Mouse (Mus musculus) ES-Bruce4 (cell line): ENCODE measurements around the gene Ptprm. TPM values are rescaled to one million over a fixed set of nuclear protein-coding genes. Genes with fewer than 3 reads are reported as not detected.

ENCODE experiments used
- H3K27ac ChIP-seq: 2 replicates; pipeline ENCODE4 v1.5.1; 2012; ENCODE audit warnings: low read length, inconsistent platforms; ENCODE audit not compliant: insufficient read depth
- H3K27me3 ChIP-seq: 2 replicates; pipeline ENCODE4 v1.6.1; 2012; ENCODE audit warnings: mild to moderate bottlenecking, low read length, inconsistent platforms; ENCODE audit not compliant: control insufficient read depth, poor library complexity, insufficient read depth, severe bottlenecking
- H3K36me3 ChIP-seq: 2 replicates; pipeline ENCODE4 v1.6.1; 2012; ENCODE audit warnings: inconsistent platforms, mild to moderate bottlenecking, low read length, moderate library complexity; ENCODE audit not compliant: control insufficient read depth, poor library complexity, insufficient read depth, severe bottlenecking
- H3K4me1 ChIP-seq: one replicate; pipeline ENCODE4 v1.8.1; 2011; ENCODE audit warnings: low read length; ENCODE audit not compliant: control insufficient read depth, insufficient read depth
- H3K4me3 ChIP-seq: 2 replicates; pipeline ENCODE4 v1.5.1; 2011; ENCODE audit warnings: low read depth, mild to moderate bottlenecking, low read length
- H3K9ac ChIP-seq: 2 replicates; pipeline ENCODE4 v1.6.1; 2012; ENCODE audit warnings: low read depth, mild to moderate bottlenecking, inconsistent platforms; ENCODE audit not compliant: poor library complexity, severe bottlenecking
- H3K9me3 ChIP-seq: replicated peaks from 2 replicates; pipeline ENCODE4 v1.6.1; 2012; ENCODE audit warnings: mild to moderate bottlenecking, low read length, inconsistent platforms; ENCODE audit not compliant: control insufficient read depth, poor library complexity, insufficient read depth, severe bottlenecking
- CTCF ChIP-seq: IDR thresholded peaks from one replicate; pipeline ENCODE4 v1.8.1; 2011; ENCODE audit warnings: low read depth, low read length
- EP300 ChIP-seq: IDR thresholded peaks from 2 replicates; pipeline ENCODE4 v1.6.1; 2011; ENCODE audit warnings: low read depth, low read length; ENCODE audit not compliant: insufficient read depth
- POLR2A ChIP-seq: IDR thresholded peaks from one replicate; pipeline ENCODE4 v1.8.1; 2011; ENCODE audit warnings: low read length; ENCODE audit not compliant: insufficient read depth
- polyA plus RNA-seq: library from polyadenylated mRNA; stranded (reverse); fragments of >200 nt; gene quantifications from 2 replicates; pipeline ENCODE4 v1.2.4, GENCODE M21; 2011; ENCODE audit warnings: low read depth; ENCODE audit not compliant: missing spikeins, insufficient read depth, insufficient read length

The Ptprm gene
- polyA plus RNA-seq, 1 experiment, result 10.8 TPM

DNA sequence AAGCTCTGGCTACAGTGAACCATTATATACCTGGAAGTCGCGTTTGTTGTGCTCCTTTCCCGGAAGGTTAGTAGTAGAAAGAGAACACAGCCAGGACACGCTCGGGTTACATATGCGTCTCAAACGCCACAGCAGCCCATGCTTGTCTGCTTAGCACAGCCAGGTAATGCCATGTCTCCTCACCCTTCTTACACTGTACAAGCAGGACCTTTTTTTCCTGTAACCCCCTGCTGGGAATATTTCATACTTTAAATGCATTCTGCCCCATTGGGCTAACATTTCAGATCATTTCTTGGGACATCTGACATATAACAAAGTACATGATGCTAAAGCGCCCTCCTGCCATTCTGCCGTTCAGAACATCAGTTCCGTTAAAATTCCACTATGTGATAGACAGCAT, 540.9 kb downstream of the Ptprm start:
- no peaks in the 10 kb centered on the region for H3K36me3 ChIP-seq
- no peak for TF ChIP-seq CTCF
- no peak for TF ChIP-seq EP300
- TF ChIP-seq POLR2A, result no peak
- no peak overlapping the region for H3K27ac ChIP-seq
- H3K9ac ChIP-seq, result no peak overlapping the region
- H3K27me3 ChIP-seq, result no peaks in the 10 kb centered on the region
- peaks cover under 1% of the 10 kb centered on the region; the same call in 1 of the 2 replicates for H3K9me3 ChIP-seq
- H3K4me3 ChIP-seq, result no peak overlapping the region
- H3K4me1 ChIP-seq, result no peaks in the 10 kb centered on the region

- H3K4me3 ChIP-seq, result no peak overlapping the region
- H3K27me3 ChIP-seq, result no peaks in the 10 kb centered on the region
- H3K9me3 ChIP-seq, result no peaks in the 10 kb centered on the region
- H3K9ac ChIP-seq, result no peak overlapping the region
- no peaks in the 10 kb centered on the region for H3K4me1 ChIP-seq
- H3K27ac ChIP-seq, result no peak overlapping the region
- TF ChIP-seq EP300 (no peak), CTCF (no peak), POLR2A (no peak)
- H3K36me3 ChIP-seq, result no peaks in the 10 kb centered on the region
These were observed 544.5 kb downstream of the Ptprm start for GRCm38 (mm10) chr17:66809786-66810185.

DNA sequence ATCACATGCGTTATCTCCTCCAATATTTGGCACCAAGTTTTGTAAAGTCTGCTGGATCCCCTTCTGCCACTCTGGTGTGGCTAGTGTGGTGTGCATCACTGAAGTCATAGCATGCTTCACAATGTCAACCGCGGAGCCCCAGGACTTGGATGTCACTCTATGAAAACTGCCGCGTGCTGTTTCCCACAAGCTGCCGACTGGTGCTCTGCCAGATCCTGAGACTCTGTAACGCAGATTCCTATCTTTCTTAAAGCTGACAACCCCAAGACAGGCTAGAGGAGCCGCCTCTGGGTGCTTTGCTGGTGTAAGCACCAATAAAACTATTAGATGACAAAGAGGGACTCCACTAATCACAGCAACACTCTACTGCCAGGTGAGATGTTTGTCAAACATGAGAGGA, 546.1 kb downstream of the Ptprm start:
- Histone ChIP-seq H3K4me1 (no peaks in the 10 kb centered on the region), H3K4me3 (no peak overlapping the region), H3K27me3 (no peaks in the 10 kb centered on the region), H3K9me3 (no peaks in the 10 kb centered on the region), H3K36me3 (no peaks in the 10 kb centered on the region), H3K9ac (no peak overlapping the region), H3K27ac (no peak overlapping the region)
- TF ChIP-seq CTCF (no peak), POLR2A (no peak), EP300 (no peak)

- Histone ChIP-seq H3K4me3 (no peak overlapping the region), H3K27ac (no peak overlapping the region), H3K4me1 (no peaks in the 10 kb centered on the region), H3K36me3 (no peaks in the 10 kb centered on the region), H3K27me3 (no peaks in the 10 kb centered on the region), H3K9ac (no peak overlapping the region), H3K9me3 (no peaks in the 10 kb centered on the region)
- TF ChIP-seq CTCF, result no peak
- TF ChIP-seq EP300, result no peak
- TF ChIP-seq POLR2A, result no peak
These were observed 552.2 kb downstream of the Ptprm start for GRCm38 (mm10) chr17:66801831-66802687.

DNA sequence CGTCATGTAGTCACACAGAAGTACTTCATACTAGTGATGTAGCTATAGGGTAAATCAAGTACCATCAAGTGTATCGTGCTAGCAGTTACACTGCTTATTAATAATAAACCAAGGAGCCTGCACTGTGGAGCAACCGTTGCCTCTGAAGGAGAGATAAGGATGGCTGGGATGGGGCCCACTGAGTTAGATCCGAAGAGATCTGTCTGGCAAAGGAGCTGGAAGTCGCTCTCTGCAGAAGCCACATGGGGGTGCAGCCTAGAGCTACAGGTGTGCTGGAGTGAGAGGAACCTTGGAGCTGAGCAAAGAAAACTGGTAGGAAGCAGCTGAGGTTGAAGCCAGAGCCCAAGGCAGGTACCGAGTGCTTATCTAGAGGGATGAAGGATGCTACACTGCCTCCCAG, 554.0 kb downstream of the Ptprm start:
- Histone ChIP-seq H3K4me3 (no peak overlapping the region), H3K9me3 (no peaks in the 10 kb centered on the region), H3K27me3 (no peaks in the 10 kb centered on the region), H3K36me3 (no peaks in the 10 kb centered on the region), H3K4me1 (no peaks in the 10 kb centered on the region), H3K27ac (no peak overlapping the region), H3K9ac (no peak overlapping the region)
- TF ChIP-seq EP300 (no peak), POLR2A (no peak), CTCF (no peak)

DNA sequence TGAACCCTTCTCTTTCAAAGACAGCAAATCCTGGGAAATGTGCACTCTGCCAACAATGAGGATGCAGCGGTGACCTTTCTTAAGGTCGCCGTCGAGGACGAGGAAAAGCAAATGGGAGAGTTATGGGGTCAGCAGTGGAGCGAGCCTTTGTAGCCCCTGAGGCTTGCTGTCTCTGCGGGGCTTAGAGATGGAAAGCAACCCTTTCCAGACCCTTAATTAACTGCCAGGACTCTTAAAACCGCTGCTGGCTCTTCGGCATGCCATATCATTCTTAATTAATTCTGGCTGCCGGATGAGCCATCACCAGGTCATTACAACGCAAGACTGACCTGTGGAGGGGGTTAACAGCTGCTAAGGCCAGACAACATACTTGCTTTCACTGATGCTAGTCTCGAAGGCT, 568.1 kb downstream of the Ptprm start:
- Histone ChIP-seq H3K4me3 (no peak overlapping the region), H3K36me3 (no peaks in the 10 kb centered on the region), H3K4me1 (no peaks in the 10 kb centered on the region), H3K9me3 (no peaks in the 10 kb centered on the region), H3K27me3 (no peaks in the 10 kb centered on the region), H3K9ac (no peak overlapping the region), H3K27ac (no peak overlapping the region)
- TF ChIP-seq EP300 (no peak), POLR2A (no peak), CTCF (no peak)
